8 mouse cellular contexts compared by ENCODE assay signal in the genomic region with DNA sequence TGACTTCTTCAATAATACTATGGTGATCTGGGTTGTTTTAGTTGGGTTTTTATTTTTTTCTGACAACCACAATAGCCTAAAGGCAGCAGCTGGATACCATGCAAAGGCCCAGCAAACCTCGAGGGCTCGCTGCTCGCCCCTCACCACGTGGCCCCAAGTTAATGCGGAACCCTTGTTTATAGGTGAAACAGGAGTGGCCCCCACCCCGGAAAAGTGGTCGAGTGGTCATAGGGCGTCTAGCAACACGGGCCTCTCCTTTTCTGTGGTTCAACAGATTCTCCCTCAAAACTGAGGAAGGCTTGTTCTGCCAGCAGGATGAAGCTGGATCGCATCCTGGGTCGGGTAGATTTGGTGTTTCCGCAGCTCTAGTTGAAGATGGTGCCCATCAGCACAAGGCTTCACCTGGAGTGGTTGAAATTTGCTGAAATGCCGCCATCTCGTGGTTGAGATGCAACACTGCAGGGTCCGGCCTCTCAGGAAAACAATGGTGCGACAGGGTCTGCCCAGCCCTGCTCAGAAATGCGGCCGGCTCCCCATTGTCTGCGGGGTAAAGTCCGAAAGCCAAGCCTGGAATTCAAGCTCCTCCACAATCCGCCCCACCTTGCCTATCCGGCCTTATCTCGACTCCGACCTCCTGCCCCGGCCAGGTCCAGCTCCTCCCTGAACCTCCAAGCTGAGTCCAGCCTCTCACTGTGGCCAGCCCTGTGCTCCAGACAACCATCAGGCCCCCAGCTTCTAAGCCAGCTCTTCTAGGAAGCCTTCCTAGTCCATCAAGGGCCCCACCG. TPM values are rescaled to one million over a fixed set of nuclear protein-coding genes. Genes with fewer than 3 reads are reported as not detected.
DNase-seq lines count a peak whose midpoint lies in the region; ATAC-seq and TF ChIP-seq lines count a peak whose summit lies in the region.

No protein-coding gene starts in this region.

- ATAC-seq in megakaryocyte, adult 5-6 weeks (ENCODE audit: poor library complexity, severe bottlenecking): peak; percentile 97

- peak; percentile 96 for DNase-seq in ZHBTc4 (ENCODE audit: low read depth, low spot score)
- DNase-seq in cerebellum, postnatal 4 days (ENCODE audit: low spot score in 2 of 2): peak; percentile 73 to 88
- DNase-seq in gastrocnemius, adult 8-10 months (ENCODE audit: low spot score in 2 of 2): peak; percentile 52 to 57
- peak; percentile 74 for DNase-seq in hindlimb bud, embryonic 11.5 days (ENCODE audit: extremely low spot score, low read depth, low spot score)
- peak; percentile 74 to 86 for DNase-seq in left cerebral cortex, adult 2 months (ENCODE audit: extremely low spot score in 1 of 2, low spot score in 2 of 2)
- DNase-seq in right cerebral cortex, adult 2 months (ENCODE audit: low spot score in 2 of 2): peak; percentile 86 to 87
- DNase-seq in urinary bladder, postnatal 10 days (ENCODE audit: low spot score): peak; percentile 40

- H3K27ac ChIP-seq in left cerebral cortex, adult 2 months: no peak overlapping the region

- peak; percentile 96 for TF ChIP-seq CTCF in left cerebral cortex, adult 2 months (IDR thresholded peaks at IDR 0.05)

- peak overlapping the region; percentile 28; the same call in 1 of the 2 replicates for H3K4me3 ChIP-seq in left cerebral cortex, adult 2 months

- intact Hi-C loops in left cerebral cortex, adult 2 months (cut with DNase I): loop anchor here (1.0 to 5.0 kb wide), 4 partner anchors 177 to 490 kb away; a partner anchor contains a TSS

RNA-seq across cellular contexts. Expression of a gene that starts 5.6 kb away (rescaled TPM):
- 1 to 10 TPM; 5.0 to 6.2 (median 5.6) TPM for total RNA-seq in gastrocnemius, adult 8-10 months (2022)
- total RNA-seq in left cerebral cortex, adult 2 months (2021): 10 to 100 TPM; 22.2 to 25.7 TPM
- total RNA-seq in megakaryocyte, adult 5-6 weeks (2015): 2.9 and 3.0 TPM in 2 replicates
- total RNA-seq in megakaryocyte, adult 5-6 weeks (2017): 3.4 and 8.7 TPM in 2 replicates

RNA-seq across cellular contexts. Expression of a gene that starts 53.5 kb away (rescaled TPM):
- total RNA-seq in gastrocnemius, adult 8-10 months (2022): not detected
- total RNA-seq in left cerebral cortex, adult 2 months (2021): not detected
- total RNA-seq in megakaryocyte, adult 5-6 weeks (2015): not detected in 2 replicates
- not detected in 2 replicates for total RNA-seq in megakaryocyte, adult 5-6 weeks (2017)

Comparison
In these comparisons a context has a peak if more than half of its experiments do, and no peak if none do; other contexts are left out.
1. DNase-seq: peak in every context shown above with its lines; median percentile 96 in ZHBTc4; 86 in right cerebral cortex, adult 2 months; 80 in cerebellum, postnatal 4 days; 80 in left cerebral cortex, adult 2 months; 74 in hindlimb bud, embryonic 11.5 days; 54 in gastrocnemius, adult 8-10 months; 40 in urinary bladder, postnatal 10 days.